Mouse (Mus musculus) liver, postnatal 0 days (tissue): Measurements from ENCODE around the gene Trabd2b. TPM values are rescaled to one million over a fixed set of nuclear protein-coding genes. Genes with fewer than 3 reads are reported as not detected.

Experiments
- ATAC-seq: fragments of 200-750 bp; cut with Nextera tagmentation; 2 replicates; pipeline ENCODE4 v1.8.0; 2017; ENCODE audit warnings: mild to moderate bottlenecking, moderate library complexity
- DNase-seq: peaks from one replicate; pipeline ENCODE4 v3.0.0-alpha.2; 2016
- H3K27ac ChIP-seq: fragments of 300-500 bp; sonication (generic); 2 replicates; pipeline ENCODE4 v1.5.1; 2014; ENCODE audit warnings: antibody characterized with exemption, moderate library complexity, mild to moderate bottlenecking, low read depth
- H3K27me3 ChIP-seq: fragments of 300-500 bp; sonication (generic); 2 replicates; pipeline ENCODE4 v1.6.1; 2014; ENCODE audit warnings: low read length, control low read depth, mixed read lengths; ENCODE audit not compliant: insufficient read depth
- H3K36me3 ChIP-seq: fragments of 300-500 bp; sonication (generic); replicated peaks from 2 replicates; pipeline ENCODE4 v1.6.1; 2014; ENCODE audit warnings: mild to moderate bottlenecking, control low read depth, low read length, moderate library complexity, mixed read lengths; ENCODE audit not compliant: insufficient read depth
- H3K4me1 ChIP-seq: fragments of 300-500 bp; sonication (generic); 2 replicates; pipeline ENCODE4 v1.6.1; 2014; ENCODE audit warnings: antibody characterized with exemption, mild to moderate bottlenecking, control low read depth; ENCODE audit not compliant: insufficient read depth
- H3K4me2 ChIP-seq: fragments of 300-500 bp; sonication (generic); 2 replicates; pipeline ENCODE4 v1.6.1; 2014; ENCODE audit warnings: low read depth, mild to moderate bottlenecking, low read length, moderate library complexity, mixed read lengths
- H3K4me3 ChIP-seq: fragments of 300-500 bp; sonication (generic); 2 replicates; pipeline ENCODE4 v1.5.1; 2014; ENCODE audit warnings: low read depth, low read length
- H3K9ac ChIP-seq: fragments of 300-500 bp; sonication (generic); replicated peaks from 2 replicates; pipeline ENCODE4 v1.6.1; 2014; ENCODE audit warnings: mild to moderate bottlenecking, moderate library complexity
- H3K9me3 ChIP-seq: fragments of 300-500 bp; sonication (generic); 2 replicates; pipeline ENCODE4 v1.6.1; 2016; ENCODE audit warnings: mild to moderate bottlenecking, control low read depth, low read length, mixed read lengths
- CTCF ChIP-seq: sonication (generic); IDR thresholded peaks from 2 replicates; pipeline ENCODE4 v1.5.1; 2016; ENCODE audit warnings: antibody characterized with exemption, low read depth
- EP300 ChIP-seq: IDR thresholded peaks from 2 replicates; pipeline ENCODE4 v1.6.1; 2016; ENCODE audit warnings: antibody characterized with exemption, low read depth, mild to moderate bottlenecking
- WGBS: fragments of 180-500 bp; shearing (Covaris S2); extraction: QIAGEN DNeasy Blood & Tissue Kit; methylation state at CpG from one replicate; pipeline ENCODE4 v1.1.7; 2014; ENCODE audit not compliant: insufficient replicate concordance; 5-methylcytosine and 5-hydroxymethylcytosine counted together
- polyA plus RNA-seq: library from polyadenylated mRNA; unstranded; fragments of >200 nt; fragmentation: Nextera tagmentation; extraction: Ambion mirVana; gene quantifications from 2 replicates; pipeline ENCODE4 v1.2.1, GENCODE M21; 2015

Gene Trabd2b
- polyA plus RNA-seq, 1 experiment from 2014 or later: 0.06 TPM

GRCm38 (mm10) chr4:114377531-114377930 lies 29.0 kb upstream of the Trabd2b start:
- H3K27me3 ChIP-seq: no peaks in the 10 kb centered on the region
- TF ChIP-seq CTCF (no peak), EP300 (no peak)
- no peak overlapping the region for H3K9ac ChIP-seq
- DNase-seq: no peak
- ATAC-seq: no peak
- 82% methylated on average over 11 of the region's 11 CpGs for WGBS
- H3K4me2 ChIP-seq: no peak overlapping the region
- no peaks in the 10 kb centered on the region for H3K9me3 ChIP-seq
- no peak overlapping the region for H3K27ac ChIP-seq
- no peak overlapping the region for H3K4me3 ChIP-seq
- H3K4me1 ChIP-seq: no peaks in the 10 kb centered on the region
- H3K36me3 ChIP-seq: no peaks in the 10 kb centered on the region

GRCm38 (mm10) chr4:114378512-114378911 lies 28.0 kb upstream of the Trabd2b start:
- Histone ChIP-seq H3K9ac (no peak overlapping the region), H3K27ac (no peak overlapping the region), H3K9me3 (no peaks in the 10 kb centered on the region), H3K4me2 (no peak overlapping the region), H3K4me3 (no peak overlapping the region), H3K4me1 (no peaks in the 10 kb centered on the region), H3K27me3 (no peaks in the 10 kb centered on the region), H3K36me3 (no peaks in the 10 kb centered on the region)
- no peak for DNase-seq
- no peak for ATAC-seq
- TF ChIP-seq EP300: no peak
- whole genome bisulfite sequencing: 62% methylated on average over 7 of the region's 7 CpGs

GRCm38 (mm10) chr4:114379416-114379956 lies 27.0 kb upstream of the Trabd2b start:
- WGBS: 70% methylated on average over 4 of the region's 4 CpGs
- Histone ChIP-seq H3K27me3 (no peaks in the 10 kb centered on the region), H3K36me3 (no peaks in the 10 kb centered on the region), H3K27ac (no peak overlapping the region), H3K9me3 (no peaks in the 10 kb centered on the region), H3K9ac (no peak overlapping the region), H3K4me3 (no peak overlapping the region), H3K4me1 (no peaks in the 10 kb centered on the region), H3K4me2 (no peak overlapping the region)
- ATAC-seq (no peak), DNase-seq (no peak)
- no peak for TF ChIP-seq CTCF
- no peak for TF ChIP-seq EP300

- H3K4me2 ChIP-seq: no peak overlapping the region
- H3K9me3 ChIP-seq: no peaks in the 10 kb centered on the region
- H3K27me3 ChIP-seq: no peaks in the 10 kb centered on the region
- DNase-seq (no peak), ATAC-seq (no peak)
- H3K9ac ChIP-seq: no peak overlapping the region
- 14% methylated on average over 1 of the region's 1 CpGs for WGBS
- H3K4me1 ChIP-seq: no peaks in the 10 kb centered on the region
- H3K36me3 ChIP-seq: no peaks in the 10 kb centered on the region
- H3K27ac ChIP-seq: no peak overlapping the region
- TF ChIP-seq CTCF (no peak), EP300 (no peak)
- H3K4me3 ChIP-seq: no peak overlapping the region
Observed at GRCm38 (mm10) chr4:114382627-114383026, 23.9 kb upstream of the Trabd2b start.

- TF ChIP-seq CTCF (no peak), EP300 (no peak)
- Histone ChIP-seq H3K4me3 (no peak overlapping the region), H3K27me3 (no peaks in the 10 kb centered on the region), H3K9me3 (no peaks in the 10 kb centered on the region), H3K27ac (no peak overlapping the region), H3K4me2 (no peak overlapping the region), H3K4me1 (no peaks in the 10 kb centered on the region), H3K36me3 (no peaks in the 10 kb centered on the region), H3K9ac (no peak overlapping the region)
- ATAC-seq (no peak), DNase-seq (no peak)
- WGBS: 84% methylated on average over 5 of the region's 5 CpGs
Observed at GRCm38 (mm10) chr4:114385236-114385635, 21.3 kb upstream of the Trabd2b start.

GRCm38 (mm10) chr4:114386395-114386811 lies 20.1 kb upstream of the Trabd2b start:
- no peaks in the 10 kb centered on the region for H3K36me3 ChIP-seq
- TF ChIP-seq EP300 (no peak), CTCF (no peak)
- H3K27me3 ChIP-seq: no peaks in the 10 kb centered on the region
- H3K4me2 ChIP-seq: no peak overlapping the region
- WGBS: 51% methylated on average over 2 of the region's 2 CpGs
- H3K27ac ChIP-seq: no peak overlapping the region
- H3K9ac ChIP-seq: no peak overlapping the region
- ATAC-seq (no peak), DNase-seq (no peak)
- no peaks in the 10 kb centered on the region for H3K9me3 ChIP-seq
- no peak overlapping the region for H3K4me3 ChIP-seq
- H3K4me1 ChIP-seq: no peaks in the 10 kb centered on the region
